Mouse (Mus musculus) thymus, adult 2 months (tissue): ENCODE results near the gene Ncoa1.

ENCODE experiments used
- CTCF ChIP-seq: fragments of 200-500 bp; IDR thresholded peaks from 2 replicates; pipeline ENCODE4 v1.5.1; 2012; ENCODE audit warnings: mild to moderate bottlenecking, control low read depth, low read length, moderate library complexity, borderline replicate concordance; ENCODE audit not compliant: control insufficient read depth, poor library complexity, insufficient read depth; ENCODE audit errors: extremely low read depth
- POLR2A ChIP-seq: fragments of 200-500 bp; IDR thresholded peaks from 2 replicates; pipeline ENCODE4 v1.6.1; 2012; ENCODE audit warnings: mild to moderate bottlenecking, low read length, control low read depth, moderate library complexity; ENCODE audit not compliant: control insufficient read depth, poor library complexity, insufficient read depth; ENCODE audit errors: extremely low read depth

GRCm38 (mm10) chr12:4417626-4418263 lies 59.2 kb downstream of the Ncoa1 start:
- TF ChIP-seq CTCF, result no peak
- no peak for TF ChIP-seq POLR2A
